Mouse (Mus musculus) heart, adult 2 months (tissue): ENCODE results near the gene 1110057P08Rik. TPM values are rescaled to one million over a fixed set of nuclear protein-coding genes. Genes with fewer than 3 reads are reported as not detected.

Experiments used
- DNase-seq, 2 experiments: peaks; one replicate each; pipeline ENCODE4 v3.0.0; 2021
- H3K27ac ChIP-seq: fragments of 200-600 bp; 2 replicates; pipeline ENCODE4 v1.8.1; 2022
- H3K27me3 ChIP-seq: fragments of 200-500 bp; 2 replicates; pipeline ENCODE4 v1.6.1; 2012; ENCODE audit warnings: mild to moderate bottlenecking, low read length, inconsistent platforms, mixed read lengths; ENCODE audit not compliant: control insufficient read depth, insufficient read depth
- H3K36me3 ChIP-seq: fragments of 200-500 bp; 2 replicates; pipeline ENCODE4 v1.6.1; 2012; ENCODE audit warnings: low read length, inconsistent platforms; ENCODE audit not compliant: control insufficient read depth, insufficient read depth
- H3K4me1 ChIP-seq: fragments of 200-500 bp; 2 replicates; pipeline ENCODE4 v1.6.1; 2011; ENCODE audit warnings: low read length; ENCODE audit not compliant: control insufficient read depth, insufficient read depth
- H3K4me3 ChIP-seq: fragments of 200-600 bp; 2 replicates; pipeline ENCODE4 v1.8.1; 2022
- H3K79me2 ChIP-seq: fragments of 200-500 bp; replicated peaks from 2 replicates; pipeline ENCODE4 v1.6.1; 2012; ENCODE audit warnings: mild to moderate bottlenecking, inconsistent platforms, low read length, moderate library complexity, mixed read lengths; ENCODE audit not compliant: control insufficient read depth, insufficient read depth
- H3K9ac ChIP-seq: fragments of 200-500 bp; 2 replicates; pipeline ENCODE4 v1.6.1; 2012; ENCODE audit warnings: low read depth, mild to moderate bottlenecking, control low read depth, inconsistent platforms, low read length, mixed read lengths
- CTCF ChIP-seq: fragments of 200-600 bp; IDR thresholded peaks from 2 replicates; pipeline ENCODE4 v1.8.1; 2022; ENCODE audit warnings: antibody characterized with exemption, mild to moderate bottlenecking, moderate library complexity
- EP300 ChIP-seq: fragments of 200-500 bp; IDR thresholded peaks from 2 replicates; pipeline ENCODE4 v1.6.1; 2011; ENCODE audit warnings: low read depth, low read length, control low read depth; ENCODE audit not compliant: insufficient read depth
- POLR2A ChIP-seq: fragments of 200-500 bp; IDR thresholded peaks from 2 replicates; pipeline ENCODE4 v1.6.1; 2011; ENCODE audit warnings: mild to moderate bottlenecking, low read depth, low read length, control low read depth; ENCODE audit not compliant: insufficient read depth
- WGBS: fragments of 180-500 bp; shearing (Covaris S2); methylation state at CpG from one replicate; pipeline ENCODE4 v1.1.7; 2018; 5-methylcytosine and 5-hydroxymethylcytosine counted together
- intact Hi-C: fragments of 180-260 bp; cut with DNase I; formaldehyde crosslinking; loops from one replicate; pipeline ENCODE4 v1.15.1; 2025
- polyA plus RNA-seq: library from polyadenylated mRNA; depleted of rRNA; stranded (reverse); fragments of >200 nt; gene quantifications from 2 replicates; pipeline ENCODE4 v1.2.3, GENCODE M21; 2012; rRNA removed
- total RNA-seq, 2 experiments: library from RNA; stranded (reverse); gene quantifications; 2 replicates each; pipeline ENCODE4 v1.2.3; 2021

Gene 1110057P08Rik
- total and polyA plus RNA-seq, 3 experiments: not detected

- Histone ChIP-seq H3K4me1 (no peaks in the 10 kb centered on the region), H3K27ac (no peak within 1 kb of the TSS), H3K36me3 (no peaks in the 10 kb centered on the region), H3K27me3 (no peaks in the 10 kb centered on the region), H3K4me3 (no peak within 1 kb of the TSS), H3K79me2 (no peaks in the 10 kb centered on the region), H3K9ac (no peak within 1 kb of the TSS)
- 43% methylated on average over 1 of the region's 1 CpGs for WGBS
- DNase-seq: no peak
- intact Hi-C loops: no loop called here
- TF ChIP-seq EP300: no peak
- no peak for TF ChIP-seq POLR2A
- no peak for TF ChIP-seq CTCF
Observed at GRCm38 (mm10) chr16:89205561-89205960, 31.0 kb downstream of the 1110057P08Rik start, which contains the start of gene Krtap20-2. Krtap20-2 (plus strand) TSS chr16:89205861.

Other genes starting within 250 kb of the 1110057P08Rik start
- not detected for gene Krtap19-9b, start 242.5 kb upstream of the 1110057P08Rik start, total RNA-seq
- not detected in 2 replicates for gene Krtap19-9b, start 242.5 kb upstream of the 1110057P08Rik start, polyA plus RNA-seq
- gene Krtap16-3, start 211.9 kb upstream of the 1110057P08Rik start, total RNA-seq: not detected
- gene Krtap16-3, start 211.9 kb upstream of the 1110057P08Rik start, polyA plus RNA-seq: not detected in 2 replicates
- gene Krtap22-2, start 164.0 kb upstream of the 1110057P08Rik start, total RNA-seq: not detected
- gene Krtap22-2, start 164.0 kb upstream of the 1110057P08Rik start, polyA plus RNA-seq: not detected in 2 replicates
- not detected for gene Gm10229, start 159.5 kb upstream of the 1110057P08Rik start, total RNA-seq
- not detected in 2 replicates for gene Gm10229, start 159.5 kb upstream of the 1110057P08Rik start, polyA plus RNA-seq
- not detected for gene Krtap6-1, start 143.0 kb upstream of the 1110057P08Rik start, total RNA-seq
- not detected in 2 replicates for gene Krtap6-1, start 143.0 kb upstream of the 1110057P08Rik start, polyA plus RNA-seq
- not detected for gene Gm10228, start 133.3 kb upstream of the 1110057P08Rik start, total RNA-seq
- not detected in 2 replicates for gene Gm10228, start 133.3 kb upstream of the 1110057P08Rik start, polyA plus RNA-seq
- not detected for gene Krtap6-5, start 126.9 kb upstream of the 1110057P08Rik start, total RNA-seq
- not detected in 2 replicates for gene Krtap6-5, start 126.9 kb upstream of the 1110057P08Rik start, polyA plus RNA-seq
- not detected for gene 1110025L11Rik, start 110.7 kb upstream of the 1110057P08Rik start, total RNA-seq
- not detected in 2 replicates for gene 1110025L11Rik, start 110.7 kb upstream of the 1110057P08Rik start, polyA plus RNA-seq
- not detected for gene Krtap6-3, start 90.7 kb upstream of the 1110057P08Rik start, total RNA-seq
- gene Krtap6-3, start 90.7 kb upstream of the 1110057P08Rik start, polyA plus RNA-seq: not detected in 2 replicates
- not detected for gene Gm6358, start 33.9 kb upstream of the 1110057P08Rik start, total RNA-seq
- not detected in 2 replicates for gene Gm6358, start 33.9 kb upstream of the 1110057P08Rik start, polyA plus RNA-seq
- not detected for gene Gm10061, start 23.6 kb upstream of the 1110057P08Rik start, total RNA-seq
- not detected in 2 replicates for gene Gm10061, start 23.6 kb upstream of the 1110057P08Rik start, polyA plus RNA-seq
- gene Gm9789, start 16.8 kb upstream of the 1110057P08Rik start, total RNA-seq: not detected
- gene Gm9789, start 16.8 kb upstream of the 1110057P08Rik start, polyA plus RNA-seq: not detected in 2 replicates
- gene Gm7735, start 5.2 kb upstream of the 1110057P08Rik start, total RNA-seq: not detected
- not detected in 2 replicates for gene Gm7735, start 5.2 kb upstream of the 1110057P08Rik start, polyA plus RNA-seq
- not detected for gene Krtap20-2, start 31.1 kb downstream of the 1110057P08Rik start, total RNA-seq
- not detected in 2 replicates for gene Krtap20-2, start 31.1 kb downstream of the 1110057P08Rik start, polyA plus RNA-seq
- gene Krtap21-1, start 229.1 kb downstream of the 1110057P08Rik start, total RNA-seq: not detected
- not detected in 2 replicates for gene Krtap21-1, start 229.1 kb downstream of the 1110057P08Rik start, polyA plus RNA-seq
- gene Krtap6-2, start 245.4 kb downstream of the 1110057P08Rik start, total RNA-seq: not detected
- gene Krtap6-2, start 245.4 kb downstream of the 1110057P08Rik start, polyA plus RNA-seq: not detected in 2 replicates